Comparison of ENCODE assay signal across 9 mouse cellular contexts in the genomic region with DNA sequence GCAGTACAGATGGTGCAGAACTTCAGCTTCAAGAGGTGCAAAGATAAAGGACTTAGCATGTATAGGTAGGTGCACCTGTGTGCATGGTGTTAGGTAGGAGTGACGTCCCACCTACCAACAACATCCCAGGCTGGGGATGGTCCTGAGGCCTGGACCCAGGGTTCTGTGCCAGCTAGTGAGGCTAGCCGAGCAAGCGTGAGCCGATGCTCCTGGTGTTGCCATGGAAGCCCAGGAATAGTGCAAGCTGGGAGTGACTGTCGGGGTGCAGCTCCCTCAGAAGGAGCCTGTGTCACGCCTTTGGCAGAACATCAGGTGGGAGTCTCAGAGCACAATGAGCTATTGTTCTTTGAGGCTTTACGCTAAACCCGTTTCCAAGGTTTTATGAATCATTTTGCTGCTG.
DNase-seq lines count a peak whose midpoint lies in the region; ATAC-seq and TF ChIP-seq lines count a peak whose summit lies in the region.
"Had no signal": no experiment of that assay in that cellular context is flagged by ENCODE, and none has a peak within 500 bp of the region (broad histone marks: within the 10 kb centered on the region; RNA-seq: fewer than 3 reads in every experiment).

No protein-coding gene starts in this region.

- no peak overlapping the region for H3K4me3 ChIP-seq in forebrain, embryonic 12.5 days (replicated peaks)
- no peak overlapping the region for H3K4me3 ChIP-seq in liver, postnatal 0 days (ENCODE audit: low read depth, low read length)

- H3K9me3 ChIP-seq in forebrain, embryonic 12.5 days = no peaks in the 10 kb centered on the region
- no peaks in the 10 kb centered on the region for H3K9me3 ChIP-seq in liver, postnatal 0 days (ENCODE audit: low read length)

- no peak overlapping the region for H3K27ac ChIP-seq in forebrain, embryonic 12.5 days
- no peak overlapping the region for H3K27ac ChIP-seq in liver, postnatal 0 days (ENCODE audit: low read depth)

- H3K36me3 ChIP-seq in forebrain, embryonic 12.5 days (replicated peaks) = no peaks in the 10 kb centered on the region
- no peaks in the 10 kb centered on the region for H3K36me3 ChIP-seq in liver, postnatal 0 days (replicated peaks; ENCODE audit: insufficient read depth, low read length)

- 69% methylated on average over 8 of the region's 8 CpGs for WGBS in forebrain, embryonic 12.5 days
- WGBS in liver, postnatal 0 days (ENCODE audit: insufficient replicate concordance) = 74% methylated on average over 8 of the region's 8 CpGs

- H3K9ac ChIP-seq in forebrain, embryonic 12.5 days = no peak overlapping the region
- H3K9ac ChIP-seq in liver, postnatal 0 days (replicated peaks) = no peak overlapping the region

- ATAC-seq in forebrain, embryonic 12.5 days (ENCODE audit: low FRiP score) = peak; percentile 17; the same call in 1 of the 2 replicates
- no peak for ATAC-seq in liver, postnatal 0 days

- peaks cover 24% of the 10 kb centered on the region for H3K4me1 ChIP-seq in forebrain, embryonic 12.5 days
- no peaks in the 10 kb centered on the region for H3K4me1 ChIP-seq in liver, postnatal 0 days (ENCODE audit: insufficient read depth)

- TF ChIP-seq CTCF in liver, postnatal 0 days (IDR thresholded peaks at IDR 0.05; ENCODE audit: low read depth) = no peak

- no peak overlapping the region for H3K4me2 ChIP-seq in forebrain, embryonic 12.5 days
- H3K4me2 ChIP-seq in liver, postnatal 0 days (ENCODE audit: low read depth, low read length) = no peak overlapping the region

- H3K27me3 ChIP-seq in forebrain, embryonic 12.5 days = peaks cover 81% of the 10 kb centered on the region
- no peaks in the 10 kb centered on the region for H3K27me3 ChIP-seq in liver, postnatal 0 days (ENCODE audit: insufficient read depth, low read length)

- peak; percentile 91 for DNase-seq in brain, adult 2 months (ENCODE audit: low read depth, low spot score)
- DNase-seq in layer of hippocampus, postnatal 36 days = peak; percentile 40 to 45
- DNase-seq in right cerebral cortex, adult 2 months (ENCODE audit: low spot score in 2 of 2) = peak; percentile 76 to 79
- DNase-seq in embryo, embryonic 9.5 days (ENCODE audit: extremely low spot score) = no peak
- DNase-seq in thymus, postnatal 0 days (ENCODE audit: low spot score) = no peak
- DNase-seq in liver, postnatal 0 days = no peak
- DNase-seq: kidney, postnatal 25 days; lung, adult 18-20 months had no signal

- no peak for TF ChIP-seq EP300 in liver, postnatal 0 days (IDR thresholded peaks at IDR 0.05; ENCODE audit: low read depth)

Comparison
In these comparisons a context has a peak if more than half of its experiments do, and no peak if none do; other contexts are left out.
1. DNase-seq: peak in brain, adult 2 months (single experiment), layer of hippocampus, postnatal 36 days (2 of 2) and right cerebral cortex, adult 2 months (2 of 2); none in embryo, embryonic 9.5 days (single experiment), thymus, postnatal 0 days (single experiment) and liver, postnatal 0 days (single experiment).